ENCODE assay signal across 19 mouse cellular contexts in the genomic region with DNA sequence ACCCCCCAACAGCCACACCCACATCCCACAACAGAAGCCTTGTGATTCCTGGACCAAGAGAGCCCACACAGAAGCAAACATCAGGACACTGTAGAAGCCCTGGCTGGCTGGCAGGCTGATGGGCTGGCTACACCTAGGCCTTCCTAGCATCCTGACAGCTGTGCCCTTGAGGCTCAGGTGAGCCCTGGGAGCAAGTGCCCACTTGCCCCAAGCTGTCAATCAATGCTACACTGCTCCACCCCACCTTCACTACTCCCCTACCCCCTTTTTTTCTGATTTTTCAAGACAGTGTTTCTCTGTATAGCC. TPM values are rescaled to one million over a fixed set of nuclear protein-coding genes. Genes with fewer than 3 reads are reported as not detected.
DNase-seq lines count a peak whose midpoint lies in the region; ATAC-seq and TF ChIP-seq lines count a peak whose summit lies in the region.
"Had no signal": no experiment of that assay in that cellular context is flagged by ENCODE, and none has a peak within 500 bp of the region (broad histone marks: within the 10 kb centered on the region; RNA-seq: fewer than 3 reads in every experiment).

No protein-coding gene starts in this region.

- H3K4me2 ChIP-seq in heart, embryonic 11.5 days: peak overlapping the region; percentile 60
- peak overlapping the region; percentile 46; the same call in 1 of the 2 replicates for H3K4me2 ChIP-seq in liver, embryonic 11.5 days
- no peak overlapping the region for H3K4me2 ChIP-seq in embryonic facial prominence, embryonic 12.5 days (replicated peaks)
- 0 out of 2 replicates have a peak overlapping the region, but pooled peaks have one; percentile 47 for H3K4me2 ChIP-seq in limb, embryonic 14.5 days (replicated peaks; ENCODE audit: low read depth, low read length, severe bottlenecking)
- H3K4me2 ChIP-seq: forebrain, embryonic 15.5 days had no signal

- no peak overlapping the region for H3K4me3 ChIP-seq in heart, embryonic 11.5 days (ENCODE audit: low read depth, low read length)
- H3K4me3 ChIP-seq in liver, embryonic 11.5 days (ENCODE audit: low read depth, low read length): no peak overlapping the region
- H3K4me3 ChIP-seq in embryonic facial prominence, embryonic 12.5 days: no peak overlapping the region
- no peak overlapping the region for H3K4me3 ChIP-seq in limb, embryonic 14.5 days (replicated peaks; ENCODE audit: low read length)
- H3K4me3 ChIP-seq: erythroblast, embryonic 14.5 days; forebrain, embryonic 15.5 days; hindbrain, embryonic 12.5 days; left cerebral cortex, adult 2 months had no signal

- TF ChIP-seq POLR2A in limb, embryonic 14.5 days (IDR thresholded peaks at IDR 0.05; ENCODE audit: borderline replicate concordance, extremely low read depth, insufficient read depth, insufficient read length): no peak

- peaks cover 39% of the 10 kb centered on the region for H3K4me1 ChIP-seq in heart, embryonic 11.5 days (ENCODE audit: control insufficient read depth, insufficient read depth, low read length)
- H3K4me1 ChIP-seq in liver, embryonic 11.5 days (replicated peaks; ENCODE audit: control insufficient read depth, insufficient read depth, low read length): peaks cover 18% of the 10 kb centered on the region
- H3K4me1 ChIP-seq in embryonic facial prominence, embryonic 12.5 days: peaks cover 18% of the 10 kb centered on the region
- peaks cover 17% of the 10 kb centered on the region for H3K4me1 ChIP-seq in limb, embryonic 14.5 days (ENCODE audit: control insufficient read depth, insufficient read depth, low read length)
- H3K4me1 ChIP-seq: forebrain, embryonic 15.5 days had no signal

- no peak for DNase-seq in heart, postnatal 36 days
- DNase-seq in liver, embryonic 11.5 days (ENCODE audit: low spot score): no peak
- DNase-seq in liver: no peak
- no peak for DNase-seq in limb, embryonic 14.5 days (ENCODE audit: low spot score)
- DNase-seq in layer of hippocampus, adult 11-12 months (ENCODE audit: low spot score): no peak
- no peak for DNase-seq in testis, postnatal 10 days (ENCODE audit: low spot score)
- DNase-seq: cerebellum, postnatal 36 days; gastrocnemius, postnatal 10 days; right cerebral cortex, postnatal 4 days had no signal

- no peaks in the 10 kb centered on the region for H3K9me3 ChIP-seq in heart, embryonic 11.5 days (replicated peaks; ENCODE audit: control insufficient read depth, low read length)
- no peaks in the 10 kb centered on the region; the same call in 1 of the 2 replicates for H3K9me3 ChIP-seq in liver, embryonic 11.5 days (ENCODE audit: control insufficient read depth, low read length)
- peaks cover 2% of the 10 kb centered on the region; the same call in 1 of the 2 replicates for H3K9me3 ChIP-seq in embryonic facial prominence, embryonic 12.5 days
- peaks cover 11% of the 10 kb centered on the region; the same call in 1 of the 2 replicates for H3K9me3 ChIP-seq in limb, embryonic 14.5 days (ENCODE audit: control insufficient read depth, low read length)
- H3K9me3 ChIP-seq: forebrain, embryonic 15.5 days; G1E; intestine, embryonic 15.5 days; kidney, embryonic 15.5 days had no signal

- H3K9ac ChIP-seq in heart, embryonic 11.5 days (ENCODE audit: low read depth, low read length): no peak overlapping the region; the same call in 1 of the 2 replicates
- no peak overlapping the region for H3K9ac ChIP-seq in liver, embryonic 11.5 days (ENCODE audit: low read depth, low read length)
- H3K9ac ChIP-seq in embryonic facial prominence, embryonic 12.5 days: no peak overlapping the region
- H3K9ac ChIP-seq in limb, embryonic 14.5 days (ENCODE audit: low read depth, low read length, severe bottlenecking): no peak overlapping the region; the same call in 1 of the 2 replicates
- H3K9ac ChIP-seq: forebrain, embryonic 15.5 days; hindbrain, embryonic 12.5 days; intestine, embryonic 15.5 days; kidney, embryonic 15.5 days; neural tube, embryonic 13.5 days had no signal

- H3K27me3 ChIP-seq in heart, embryonic 11.5 days (ENCODE audit: control insufficient read depth, insufficient read depth, low read length): no peaks in the 10 kb centered on the region
- 0 out of 2 replicates have a peak, but pooled peaks cover 5% of the 10 kb centered on the region for H3K27me3 ChIP-seq in liver, embryonic 11.5 days (replicated peaks; ENCODE audit: control insufficient read depth, insufficient read depth, low read length)
- H3K27me3 ChIP-seq in embryonic facial prominence, embryonic 12.5 days: no peaks in the 10 kb centered on the region
- no peaks in the 10 kb centered on the region for H3K27me3 ChIP-seq in limb, embryonic 14.5 days (ENCODE audit: control insufficient read depth, insufficient read depth, low read length)
- H3K27me3 ChIP-seq: forebrain, embryonic 15.5 days; hindbrain, embryonic 12.5 days; kidney, embryonic 15.5 days; neural tube, embryonic 13.5 days had no signal

- no peaks in the 10 kb centered on the region for H3K36me3 ChIP-seq in heart, embryonic 11.5 days (ENCODE audit: control insufficient read depth, insufficient read depth, low read length)
- no peaks in the 10 kb centered on the region for H3K36me3 ChIP-seq in liver, embryonic 11.5 days (ENCODE audit: control insufficient read depth, insufficient read depth, low read length)
- H3K36me3 ChIP-seq in embryonic facial prominence, embryonic 12.5 days: no peaks in the 10 kb centered on the region
- H3K36me3 ChIP-seq in limb, embryonic 14.5 days (ENCODE audit: control insufficient read depth, insufficient read depth, low read length): no peaks in the 10 kb centered on the region
- H3K36me3 ChIP-seq: forebrain, embryonic 15.5 days; G1E; hindbrain, embryonic 12.5 days; intestine, embryonic 15.5 days; kidney, embryonic 15.5 days; neural tube, embryonic 13.5 days had no signal

- intact Hi-C loops in heart, postnatal 36 days (cut with DNase I): no loop called here

- no peak for ATAC-seq in heart, embryonic 11.5 days (replicated peaks; ENCODE audit: insufficient number of reproducible peaks, low FRiP score, low TSS enrichment)
- ATAC-seq in liver, embryonic 11.5 days (replicated peaks; ENCODE audit: low FRiP score): no peak
- peak; percentile 55; the same call in 1 of the 2 replicates for ATAC-seq in embryonic facial prominence, embryonic 12.5 days (ENCODE audit: insufficient number of reproducible peaks, insufficient read depth, low FRiP score, low TSS enrichment)
- ATAC-seq in limb, embryonic 14.5 days (ENCODE audit: low FRiP score, low read depth): no peak
- ATAC-seq: forebrain, embryonic 15.5 days; intestine, embryonic 15.5 days had no signal

- H3K27ac ChIP-seq in heart, embryonic 11.5 days (ENCODE audit: low read depth, low read length): peak overlapping the region; percentile 80; the same call in 1 of the 2 replicates
- H3K27ac ChIP-seq in liver, embryonic 11.5 days (ENCODE audit: low read depth, low read length): no peak overlapping the region; the same call in 1 of the 2 replicates
- H3K27ac ChIP-seq in embryonic facial prominence, embryonic 12.5 days: peak overlapping the region; percentile 41; the same call in 1 of the 2 replicates
- no peak overlapping the region for H3K27ac ChIP-seq in limb, embryonic 14.5 days (replicated peaks; ENCODE audit: low read depth, low read length)
- H3K27ac ChIP-seq: forebrain, embryonic 15.5 days; hindbrain, embryonic 12.5 days; intestine, embryonic 15.5 days; left cerebral cortex, adult 2 months; neural tube, embryonic 13.5 days had no signal

RNA-seq across cellular contexts. Expression of a gene that starts 32.0 kb away (rescaled TPM):
- 8.7 and 8.8 TPM in 2 replicates for polyA plus RNA-seq in heart, embryonic 11.5 days (2014; fragmentation: Nextera tagmentation; extraction: Ambion mirVana)
- 10 to 100 TPM; 16.9 to 22.0 TPM for total RNA-seq in heart, postnatal 36 days (2021)
- polyA plus RNA-seq in liver, embryonic 11.5 days (2014; fragmentation: Nextera tagmentation; extraction: Ambion mirVana): 3.5 and 4.5 TPM in 2 replicates
- 6.6 and 8.2 TPM in 2 replicates for polyA plus RNA-seq in embryonic facial prominence, embryonic 12.5 days (2016; fragmentation: Nextera tagmentation; extraction: Ambion mirVana)
- polyA plus RNA-seq in limb, embryonic 14.5 days (2012; rRNA removed): 7.4 and 8.2 TPM in 2 replicates
- 3.5 and 3.6 TPM in 2 replicates for polyA plus RNA-seq in limb, embryonic 14.5 days (2014; fragmentation: Nextera tagmentation; extraction: Ambion mirVana)
- polyA plus RNA-seq: erythroblast, embryonic 14.5 days; G1E had no signal

Comparison
In these comparisons a context has a peak if more than half of its experiments do, and no peak if none do; other contexts are left out.
1. H3K27ac ChIP-seq: peak in heart, embryonic 11.5 days (single experiment) and embryonic facial prominence, embryonic 12.5 days (single experiment); none in liver, embryonic 11.5 days (single experiment) and limb, embryonic 14.5 days (single experiment).